Mouse (Mus musculus) embryo, embryonic 9.5 days (tissue): ENCODE results near the gene Hkdc1.
"Not testable (repeated sequence)": the region's sequence is repeated elsewhere in the genome, so short reads cannot be mapped to it uniquely, and the experiment has no call there.

Experiments used
- DNase-seq: peaks from one replicate; pipeline ENCODE4 v3.0.0-alpha.2; 2017; ENCODE audit errors: extremely low spot score

The Hkdc1 gene

GRCm38 (mm10) chr10:62422255-62422654 is at the start of gene Hkdc1:
TSS of gene Hkdc1 (minus strand) at chr10:62422491.
- no peak for DNase-seq

DNA sequence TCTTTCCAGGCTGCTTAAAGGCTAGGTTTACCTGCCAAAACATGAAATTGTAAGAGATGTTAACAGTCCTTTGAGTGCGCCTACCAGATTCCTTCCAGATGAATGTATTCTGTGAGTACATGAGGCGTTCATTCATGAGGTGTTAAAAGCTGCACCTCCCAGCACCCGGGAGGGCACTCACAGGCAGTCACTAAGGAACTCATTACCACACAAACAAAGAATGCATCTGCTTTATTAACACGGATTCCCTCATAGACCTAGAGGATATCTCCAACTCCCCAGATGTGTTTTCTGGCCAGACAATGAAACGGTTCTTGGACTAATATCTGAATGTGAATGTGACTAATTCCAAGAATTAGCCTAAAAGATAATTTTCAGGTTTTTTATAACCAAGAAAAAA is 48.8 kb upstream of the Hkdc1 start:
- DNase-seq = no peak

- DNase-seq = no peak
Observed at GRCm38 (mm10) chr10:62469736-62470135, 47.4 kb upstream of the Hkdc1 start.

- DNase-seq = no peak
Observed at GRCm38 (mm10) chr10:62461321-62461720, 39.0 kb upstream of the Hkdc1 start.

GRCm38 (mm10) chr10:62452001-62452400 is 29.7 kb upstream of the Hkdc1 start:
- DNase-seq = not testable (repeated sequence)

DNA sequence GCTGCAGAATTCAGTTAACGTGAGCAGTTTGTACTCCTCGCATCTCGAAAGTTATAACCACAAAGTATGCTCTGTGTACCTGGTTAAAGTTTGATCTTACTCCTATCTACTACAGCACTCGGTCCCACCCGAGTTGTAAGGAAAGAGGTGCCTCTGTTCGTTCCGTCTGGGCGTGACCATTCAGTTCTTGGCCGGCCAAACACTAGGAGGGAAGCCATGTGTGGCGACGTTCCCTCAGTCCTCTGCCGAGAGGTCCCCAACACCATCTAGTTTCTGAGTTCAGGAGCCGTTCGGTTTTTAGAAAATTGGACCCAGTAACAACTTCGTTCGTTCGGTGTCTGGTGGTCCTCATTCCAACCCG is 28.0 kb upstream of the Hkdc1 start:
- no peak for DNase-seq

DNA sequence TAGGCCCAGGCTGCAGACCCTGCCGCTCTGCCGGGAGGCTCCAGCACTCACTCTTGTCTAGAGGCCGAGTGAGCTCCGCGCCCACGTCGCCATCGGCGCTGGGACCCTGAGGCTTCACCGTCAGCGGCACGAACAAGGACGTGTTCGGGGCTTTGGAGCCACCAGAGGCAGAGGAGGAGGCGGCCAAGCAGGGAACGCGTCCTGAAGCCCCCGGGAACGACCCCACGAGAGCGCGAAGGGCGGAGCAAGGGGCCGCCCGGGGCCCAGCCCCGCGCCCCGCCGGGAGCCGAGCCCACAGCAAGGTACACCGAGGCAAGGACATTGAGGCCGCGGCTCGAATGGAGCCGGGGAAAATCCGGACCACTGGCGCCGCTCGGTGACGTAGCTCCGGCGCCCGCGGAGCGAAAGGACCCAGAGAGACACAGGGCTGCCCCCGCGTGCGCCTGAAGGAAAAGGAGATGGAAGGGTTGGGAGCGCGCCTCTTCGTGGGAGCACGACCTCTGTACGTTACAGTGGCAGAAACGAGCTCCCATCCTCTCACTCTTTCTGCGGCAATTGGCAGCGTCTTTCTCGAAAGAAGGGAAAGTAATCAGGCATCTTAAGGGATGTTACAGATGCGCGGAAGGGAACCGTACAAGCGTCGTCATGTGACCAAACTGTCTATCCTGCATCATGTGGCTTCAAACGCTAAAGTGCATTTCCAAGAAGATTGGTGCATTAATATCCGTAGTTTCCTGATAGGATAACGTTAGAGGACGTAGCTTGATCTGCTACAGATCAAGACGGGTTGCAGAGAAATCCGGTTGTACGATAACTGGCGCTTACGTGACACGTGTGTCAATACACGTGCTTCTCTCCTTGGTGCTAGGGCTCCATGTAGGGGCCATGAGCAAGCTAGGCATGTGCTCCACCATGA is 27.3 kb upstream of the Hkdc1 start, which contains the start of the genes 4930507D05Rik and Supv3l1:
Gene 4930507D05Rik (plus strand): TSS at position 126 of the 916 bp plus-strand sequence.
Gene Supv3l1 (minus strand): TSS at position 375 of the 916 bp plus-strand sequence.
- DNase-seq = peak; percentile 93

- DNase-seq = no peak
Observed at GRCm38 (mm10) chr10:62430427-62430826, 8.1 kb upstream of the Hkdc1 start.

- DNase-seq = no peak
Observed at GRCm38 (mm10) chr10:62425081-62425871, 3.0 kb upstream of the Hkdc1 start.

- DNase-seq = no peak
Observed at GRCm38 (mm10) chr10:62421127-62421526, 1.2 kb downstream of the Hkdc1 start.

DNA sequence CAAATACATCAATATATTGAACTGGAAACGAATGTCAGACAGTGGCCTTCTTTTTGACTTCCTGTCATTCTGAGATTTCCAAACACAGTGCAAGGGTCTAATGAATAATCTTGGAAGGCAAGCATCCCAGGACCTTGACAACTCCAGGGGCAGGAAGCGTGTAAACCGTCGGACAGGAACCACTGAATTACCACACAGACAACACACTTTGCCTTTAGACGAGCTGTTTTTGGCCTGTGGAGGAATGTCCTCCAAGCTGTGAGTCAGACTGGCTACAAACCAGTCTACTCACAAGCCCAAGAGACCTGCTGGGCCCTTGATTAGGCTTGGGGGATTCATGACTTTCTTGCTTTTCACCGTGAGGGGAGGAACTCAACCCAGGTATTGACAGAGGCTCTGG is 1.9 kb downstream of the Hkdc1 start:
- DNase-seq = no peak

- DNase-seq = no peak
Observed at GRCm38 (mm10) chr10:62419422-62419821, 2.9 kb downstream of the Hkdc1 start.

DNA sequence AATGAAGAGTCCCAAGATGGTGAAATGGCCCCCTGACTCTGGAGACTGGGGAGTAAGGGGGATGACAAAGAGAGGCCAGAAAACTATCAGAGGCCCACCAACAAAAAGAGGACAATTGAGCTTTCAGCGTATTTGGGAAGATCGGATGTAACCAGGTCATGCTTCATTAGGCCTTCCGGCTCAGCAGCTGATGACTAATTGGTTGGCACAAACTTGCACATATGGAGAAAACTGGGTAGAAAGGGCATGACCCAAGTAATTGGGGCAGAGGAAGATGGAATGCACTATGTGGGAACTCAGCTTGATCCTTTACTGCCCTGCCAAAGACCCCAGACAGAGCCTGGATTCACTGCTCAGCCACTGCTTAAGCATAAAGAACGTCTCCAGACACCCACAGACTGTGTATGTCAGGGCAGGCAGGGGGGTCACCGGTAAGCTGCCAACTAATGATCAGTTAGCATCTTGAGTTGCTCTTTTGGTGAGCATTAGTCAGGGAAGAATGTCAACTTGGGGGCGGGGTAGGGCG is 3.4 kb downstream of the Hkdc1 start:
- DNase-seq = no peak

DNA sequence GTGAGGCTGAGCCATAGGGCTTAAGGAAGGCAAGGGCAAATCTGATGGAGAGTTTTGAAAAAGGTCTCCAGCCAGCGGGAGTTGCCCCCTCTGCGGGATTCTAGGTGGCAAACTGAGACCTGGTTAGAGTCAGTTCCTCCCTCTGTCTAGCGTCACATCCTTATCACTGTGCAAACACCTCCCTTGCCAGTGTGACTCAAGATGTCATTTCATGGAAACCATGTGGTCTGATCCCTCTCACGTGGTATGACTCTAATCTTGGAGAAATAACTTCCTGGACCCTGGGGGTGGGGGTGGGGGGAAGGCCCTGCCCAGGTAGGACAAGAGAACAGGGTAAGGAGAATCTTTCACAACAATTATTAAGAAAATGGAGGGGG is 8.7 kb downstream of the Hkdc1 start:
- no peak for DNase-seq

DNA sequence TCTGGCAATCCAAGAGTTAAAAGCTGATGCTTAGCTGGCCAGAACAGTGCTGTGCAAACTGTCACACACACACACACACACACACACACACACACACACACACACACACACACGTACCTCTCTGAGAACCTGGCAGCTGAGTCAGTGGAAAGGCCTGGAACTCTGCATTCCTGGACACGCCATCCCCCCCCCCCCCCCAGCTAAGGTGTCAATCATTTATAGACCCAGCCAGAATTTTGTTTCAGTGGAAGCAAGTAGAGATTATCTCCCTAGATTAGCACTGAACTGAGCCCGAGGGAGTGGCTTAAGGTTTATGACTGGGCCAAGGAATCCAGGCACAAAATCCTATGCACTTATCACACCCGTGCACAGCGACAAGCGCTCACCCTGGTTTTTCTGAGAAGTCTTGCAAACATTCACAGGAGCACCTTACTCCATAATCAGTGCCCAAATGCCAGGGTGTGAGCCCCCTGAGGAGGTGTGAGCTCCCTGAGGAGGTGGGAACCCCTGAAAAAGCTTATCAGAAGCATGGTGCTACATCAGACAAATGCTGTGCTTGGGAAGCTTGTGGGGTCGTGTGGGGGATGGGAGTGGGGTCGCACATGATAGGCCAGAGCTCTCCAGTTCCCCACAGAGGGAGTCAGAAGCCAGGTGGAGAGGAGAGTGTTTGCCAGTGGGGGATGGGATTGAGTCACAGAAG is 9.2 kb downstream of the Hkdc1 start:
- no peak for DNase-seq

GRCm38 (mm10) chr10:62411431-62412410 is 10.6 kb downstream of the Hkdc1 start:
- DNase-seq = no peak

GRCm38 (mm10) chr10:62410943-62411342 is 11.3 kb downstream of the Hkdc1 start:
- DNase-seq = peak; percentile 53

GRCm38 (mm10) chr10:62404901-62405300 is 17.4 kb downstream of the Hkdc1 start:
- peak; percentile 17 for DNase-seq

DNA sequence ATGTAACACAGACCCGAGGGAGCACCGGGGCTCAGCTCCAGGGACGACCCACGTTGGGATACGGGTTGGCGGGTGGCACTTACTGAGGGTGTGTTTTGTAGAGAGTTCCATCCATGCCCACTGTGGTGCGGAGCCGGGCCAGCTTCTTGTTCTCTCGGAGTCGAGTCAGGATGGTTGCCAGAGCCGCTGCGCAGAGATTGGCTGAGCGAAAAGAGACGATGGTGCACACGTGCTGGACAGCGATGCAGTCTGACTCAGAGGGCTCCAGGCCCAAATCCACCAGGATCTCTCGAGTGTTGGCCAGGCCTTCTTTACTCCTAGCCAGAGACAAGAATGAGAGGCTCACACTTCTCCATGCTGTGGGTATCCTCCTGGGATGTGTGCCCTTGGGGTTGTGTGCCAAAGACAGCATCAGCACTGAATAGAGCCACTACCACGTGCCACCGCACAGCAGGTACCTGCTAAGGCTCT is 20.6 kb downstream of the Hkdc1 start:
- no peak for DNase-seq

GRCm38 (mm10) chr10:62383011-62383410 is 39.3 kb downstream of the Hkdc1 start:
- DNase-seq = no peak
